Mouse (Mus musculus) MEL (cell line): ENCODE measurements around the gene Rgl1. TPM values are rescaled to one million over a fixed set of nuclear protein-coding genes. Genes with fewer than 3 reads are reported as not detected.
A peak's percentile ranks its signal among the peaks of the same experiment; 100 is the strongest.

Source experiments
- DNase-seq: peaks from one replicate; pipeline ENCODE4 v3.0.0; 2011; ENCODE audit warnings: low read depth, low spot score
- H3K27ac ChIP-seq: 2 replicates; pipeline ENCODE4 v1.5.1; 2012; ENCODE audit warnings: low read depth, mild to moderate bottlenecking, control low read depth, low read length, moderate library complexity; ENCODE audit not compliant: control insufficient read depth
- H3K27me3 ChIP-seq, 2 experiments: fragments of 150-350 bp in 1 of 2; sonication (generic) in 1 of 2; 2 replicates each; pipeline ENCODE4 v1.6.1; 2012; ENCODE audit warnings: low read length in 2 of 2, mild to moderate bottlenecking in 2 of 2, improper control_type of control experiment in 1 of 2, moderate library complexity in 1 of 2; ENCODE audit not compliant: insufficient read depth in 2 of 2, control insufficient read depth in 1 of 2
- H3K36me3 ChIP-seq, 2 experiments: 2 replicates each; pipeline ENCODE4 v1.6.1; 2012 to 2014; ENCODE audit warnings: low read length in 2 of 2, improper control_type of control experiment in 1 of 2, inconsistent platforms in 1 of 2, mild to moderate bottlenecking in 1 of 2; ENCODE audit not compliant: insufficient read depth in 2 of 2, control insufficient read depth in 1 of 2
- H3K4me1 ChIP-seq, 2 experiments: fragments of 150-350 bp in 1 of 2; sonication (generic) in 1 of 2; 2 replicates each; pipeline ENCODE4 v1.6.1; 2012; ENCODE audit warnings: low read length in 2 of 2, improper control_type of control experiment in 1 of 2, mild to moderate bottlenecking in 1 of 2; ENCODE audit not compliant: insufficient read depth in 2 of 2, control insufficient read depth in 1 of 2
- H3K4me3 ChIP-seq, 2 experiments: fragments of 150-350 bp in 1 of 2; sonication (generic) in 1 of 2; 2 replicates each; pipeline ENCODE4 v1.5.1; 2012; ENCODE audit warnings: low read depth in 2 of 2, low read length in 2 of 2, mild to moderate bottlenecking in 2 of 2, moderate library complexity in 2 of 2, control low read depth in 1 of 2, improper control_type of control experiment in 1 of 2; ENCODE audit not compliant: control insufficient read depth in 1 of 2, insufficient read depth in 1 of 2
- H3K79me2 ChIP-seq: 2 replicates; pipeline ENCODE4 v1.6.1; 2012; ENCODE audit warnings: mild to moderate bottlenecking, low read length, moderate library complexity; ENCODE audit not compliant: control insufficient read depth, poor library complexity, insufficient read depth
- H3K9ac ChIP-seq: 2 replicates; pipeline ENCODE4 v1.6.1; 2012; ENCODE audit warnings: low read depth, mild to moderate bottlenecking, control low read depth, low read length, moderate library complexity; ENCODE audit not compliant: control insufficient read depth, poor library complexity, severe bottlenecking
- H3K9me3 ChIP-seq: fragments of 150-350 bp; sonication (generic); replicated peaks from 2 replicates; pipeline ENCODE4 v1.6.1; 2012; ENCODE audit warnings: mild to moderate bottlenecking, low read length, improper control_type of control experiment, moderate library complexity; ENCODE audit not compliant: insufficient read depth
- CHD1 ChIP-seq: IDR thresholded peaks from 2 replicates; pipeline ENCODE4 v1.6.1; 2012; ENCODE audit warnings: low read depth, mild to moderate bottlenecking, inconsistent platforms, low read length, improper control_type of control experiment
- ELF1 ChIP-seq: IDR thresholded peaks from 2 replicates; pipeline ENCODE4 v1.6.1; 2014; ENCODE audit warnings: low read depth, mild to moderate bottlenecking, inconsistent platforms, low read length, improper control_type of control experiment, moderate library complexity
- EP300 ChIP-seq, 2 experiments: IDR thresholded peaks; 2 replicates each; pipeline ENCODE4 v1.6.1; 2011; ENCODE audit warnings: improper control_type of control experiment in 2 of 2, low read length in 2 of 2, low read depth in 1 of 2, mild to moderate bottlenecking in 1 of 2
- ETS1 ChIP-seq: IDR thresholded peaks from 2 replicates; pipeline ENCODE4 v1.6.1; 2012; ENCODE audit warnings: low read depth, mild to moderate bottlenecking, inconsistent platforms, low read length, improper control_type of control experiment, moderate library complexity
- HCFC1 ChIP-seq: IDR thresholded peaks from 2 replicates; pipeline ENCODE4 v1.6.1; 2012; ENCODE audit warnings: low read depth, mild to moderate bottlenecking, inconsistent platforms, low read length, improper control_type of control experiment, moderate library complexity
- JUND ChIP-seq: IDR thresholded peaks from 2 replicates; pipeline ENCODE4 v1.6.1; 2011; ENCODE audit warnings: low read depth, mild to moderate bottlenecking, improper control_type of control experiment, low read length
- MAZ ChIP-seq: IDR thresholded peaks from 2 replicates; pipeline ENCODE4 v1.6.1; 2012; ENCODE audit warnings: low read depth, mild to moderate bottlenecking, inconsistent platforms, low read length, improper control_type of control experiment
- MXI1 ChIP-seq: IDR thresholded peaks from 2 replicates; pipeline ENCODE4 v1.6.1; 2011; ENCODE audit warnings: mild to moderate bottlenecking, low read depth, low read length, improper control_type of control experiment
- MYC ChIP-seq: IDR thresholded peaks from 2 replicates; pipeline ENCODE4 v1.6.1; 2011; ENCODE audit warnings: low read depth, mild to moderate bottlenecking, low read length, improper control_type of control experiment, moderate library complexity
- POLR2AphosphoS2 ChIP-seq: IDR thresholded peaks from 2 replicates; pipeline ENCODE4 v1.6.1; 2011; ENCODE audit warnings: low read length, improper control_type of control experiment
- RCOR1 ChIP-seq: IDR thresholded peaks from 2 replicates; pipeline ENCODE4 v1.6.1; 2012; ENCODE audit warnings: low read depth, mild to moderate bottlenecking, inconsistent platforms, low read length, improper control_type of control experiment
- SMC3 ChIP-seq: IDR thresholded peaks from 2 replicates; pipeline ENCODE4 v1.6.1; 2011; ENCODE audit warnings: low read depth, low read length, improper control_type of control experiment
- TBP ChIP-seq: IDR thresholded peaks from 2 replicates; pipeline ENCODE4 v1.8.0; 2011; ENCODE audit warnings: low read depth, low read length, improper control_type of control experiment
- TCF12 ChIP-seq: IDR thresholded peaks from 2 replicates; pipeline ENCODE4 v1.6.1; 2014; ENCODE audit warnings: low read depth, mild to moderate bottlenecking, inconsistent platforms, low read length, improper control_type of control experiment, moderate library complexity
- USF2 ChIP-seq, 2 experiments: IDR thresholded peaks; 2 replicates each; pipeline ENCODE4 v1.6.1; 2011 to 2012; ENCODE audit warnings: improper control_type of control experiment in 2 of 2, low read length in 2 of 2, borderline replicate concordance in 1 of 2, inconsistent platforms in 1 of 2, low read depth in 1 of 2, mild to moderate bottlenecking in 1 of 2; ENCODE audit not compliant: insufficient read depth in 1 of 2
- ZC3H11A ChIP-seq: IDR thresholded peaks from 2 replicates; pipeline ENCODE4 v1.6.1; 2012; ENCODE audit warnings: low read depth, mild to moderate bottlenecking, inconsistent platforms, low read length, improper control_type of control experiment
- ZNF384 ChIP-seq: IDR thresholded peaks from 2 replicates; pipeline ENCODE4 v1.6.1; 2012; ENCODE audit warnings: low read depth, mild to moderate bottlenecking, inconsistent platforms, low read length, improper control_type of control experiment
- polyA plus RNA-seq, 2 experiments: library from polyadenylated mRNA; stranded (reverse) in 1 of 2; unstranded in 1 of 2; fragments of >175 nt in 1 of 2; fragments of >200 nt in 1 of 2; gene quantifications; 2 replicates each; pipeline versions ENCODE4 v1.2.1 to v1.2.4; 2012; ENCODE audit warnings: low replicate concordance in 2 of 2, low read depth in 1 of 2; ENCODE audit not compliant: insufficient read length in 2 of 2, insufficient read depth in 1 of 2, missing spikeins in 1 of 2
- total RNA-seq: library from RNA; depleted of rRNA; stranded (reverse); fragments of 300-350 nt; gene quantifications from 2 replicates; pipeline ENCODE4 v1.2.3, GENCODE M21; 2012

Rgl1 gene
- total and polyA plus RNA-seq, 3 experiments, result 0.12 to 0.39 TPM; not detected in 1

GRCm38 (mm10) chr1:152591746-152592498 lies 174.2 kb downstream of the Rgl1 start:
- Histone ChIP-seq H3K36me3 (peaks cover 0 to 17% of the 10 kb centered on the region in 2 experiments; a peak in 2 of 4 replicates), H3K27me3 (no peaks in the 10 kb centered on the region), H3K9ac (peak overlapping the region; percentile 30), H3K9me3 (no peaks in the 10 kb centered on the region), H3K27ac (peak overlapping the region; percentile 38; the same call in 1 of the 2 replicates), H3K79me2 (no peaks in the 10 kb centered on the region), H3K4me3 (peak overlapping the region; percentile 47 to 51), H3K4me1 (peaks cover 0 to 30% of the 10 kb centered on the region in 2 experiments; a peak in 3 of 4 replicates)
- TF ChIP-seq ETS1 (no peak), SMC3 (no peak), CHD1 (no peak), MAZ (no peak), TCF12 (no peak), ELF1 (no peak), EP300 (IDR thresholded peaks at IDR 0.05; ENCODE audit: low read depth in 1 of 2, low read length in 2 of 2) (no peak), HCFC1 (no peak), MXI1 (no peak), USF2 (IDR thresholded peaks at IDR 0.05; ENCODE audit: borderline replicate concordance in 1 of 2, insufficient read depth in 1 of 2, low read depth in 1 of 2, low read length in 2 of 2) (no peak), ZC3H11A (no peak), TBP (no peak), RCOR1 (no peak), POLR2AphosphoS2 (no peak)
- DNase-seq, result peak; percentile 60

GRCm38 (mm10) chr1:152590321-152590720 lies 175.8 kb downstream of the Rgl1 start:
- Histone ChIP-seq H3K27me3 (no peaks in the 10 kb centered on the region), H3K4me3 (no peak overlapping the region)
- DNase-seq, result no peak

More at GRCm38 (mm10) chr1:152590321-152590720, 175.8 kb downstream of the Rgl1 start:
- TF ChIP-seq JUND (no peak), ZNF384 (peak; percentile 76), EP300 (IDR thresholded peaks at IDR 0.05; ENCODE audit: low read depth in 1 of 2, low read length in 2 of 2) (no peak), MYC (no peak)
- Histone ChIP-seq H3K9ac (no peak overlapping the region), H3K36me3 (peaks cover 0 to 17% of the 10 kb centered on the region in 2 experiments; a peak in 2 of 4 replicates), H3K27ac (no peak overlapping the region), H3K4me1 (peaks cover 0 to 30% of the 10 kb centered on the region in 2 experiments; a peak in 3 of 4 replicates), H3K9me3 (no peaks in the 10 kb centered on the region), H3K79me2 (no peaks in the 10 kb centered on the region)
